Mouse (Mus musculus) CH12.LX (cell line): ENCODE measurements around the gene Pappa2. TPM values are rescaled to one million over a fixed set of nuclear protein-coding genes. Genes with fewer than 3 reads are reported as not detected.

ENCODE experiments used
- DNase-seq: peaks from one replicate; pipeline ENCODE4 v3.0.0-alpha.2; 2013; ENCODE audit errors: extremely low read depth
- H3K27ac ChIP-seq: 2 replicates; pipeline ENCODE4 v1.5.1; 2012; ENCODE audit warnings: low read depth, mild to moderate bottlenecking, control low read depth, moderate library complexity; ENCODE audit not compliant: insufficient read depth
- H3K27me3 ChIP-seq: replicated peaks from 2 replicates; pipeline ENCODE3; 2012; ENCODE audit warnings: inconsistent platforms
- H3K36me3 ChIP-seq, 2 experiments: replicated peaks in 1 of 2; 2 replicates each; pipeline versions ENCODE3 to v1.6.1; 2012; ENCODE audit warnings: inconsistent platforms in 1 of 2, low read length in 1 of 2, mild to moderate bottlenecking in 1 of 2, mixed read lengths in 1 of 2, moderate library complexity in 1 of 2; ENCODE audit not compliant: control insufficient read depth in 1 of 2, insufficient read depth in 1 of 2
- H3K4me1 ChIP-seq, 2 experiments: 2 replicates each; pipeline ENCODE4 v1.6.1; 2012; ENCODE audit warnings: inconsistent platforms in 1 of 2, moderate library complexity in 1 of 2; ENCODE audit not compliant: insufficient read depth in 2 of 2, control insufficient read depth in 1 of 2
- H3K4me2 ChIP-seq: 2 replicates; pipeline ENCODE4 v1.6.1; 2012; ENCODE audit warnings: low read depth, mild to moderate bottlenecking, control low read depth; ENCODE audit not compliant: poor library complexity, insufficient read depth, severe bottlenecking
- H3K4me3 ChIP-seq, 3 experiments: fragments of 150-350 bp in 1 of 3; sonication (generic) in 1 of 3; replicated peaks in 1 of 3; 2 replicates each; pipeline versions ENCODE3 to v1.5.1; 2011 to 2012; ENCODE audit warnings: low read depth in 2 of 3, low read length in 2 of 3, mild to moderate bottlenecking in 2 of 3, moderate library complexity in 2 of 3, control low read depth in 1 of 3, improper control_type of control experiment in 1 of 3, inconsistent platforms in 1 of 3, mixed read lengths in 1 of 3; ENCODE audit not compliant: poor library complexity in 1 of 3
- H3K79me2 ChIP-seq: replicated peaks from 2 replicates; pipeline ENCODE4 v1.6.1; 2012; ENCODE audit warnings: mild to moderate bottlenecking, moderate library complexity; ENCODE audit not compliant: control insufficient read depth, poor library complexity, insufficient read depth, severe bottlenecking; ENCODE audit errors: extremely low read depth
- H3K9ac ChIP-seq: 2 replicates; pipeline ENCODE4 v1.6.1; 2012; ENCODE audit warnings: low read depth, mild to moderate bottlenecking, control low read depth, moderate library complexity; ENCODE audit not compliant: insufficient read depth
- H3K9me3 ChIP-seq: replicated peaks from 2 replicates; pipeline ENCODE3; 2012; ENCODE audit warnings: low read length, inconsistent platforms, mixed read lengths
- CHD2 ChIP-seq: IDR thresholded peaks from 2 replicates; pipeline ENCODE4 v1.6.1; 2011; ENCODE audit warnings: low read length, improper control_type of control experiment
- E2F4 ChIP-seq: IDR thresholded peaks from 2 replicates; pipeline ENCODE4 v1.6.1; 2011; ENCODE audit warnings: low read depth, low read length, improper control_type of control experiment; ENCODE audit not compliant: insufficient replicate concordance
- EP300 ChIP-seq: IDR thresholded peaks from 2 replicates; pipeline ENCODE4 v1.6.1; 2011; ENCODE audit warnings: low read length, improper control_type of control experiment
- GABPA ChIP-seq: IDR thresholded peaks from 2 replicates; pipeline ENCODE4 v1.6.1; 2012; ENCODE audit warnings: low read depth, low read length, improper control_type of control experiment, inconsistent platforms; ENCODE audit not compliant: insufficient replicate concordance
- HCFC1 ChIP-seq: IDR thresholded peaks from 2 replicates; pipeline ENCODE4 v1.6.1; 2012; ENCODE audit warnings: low read depth, mild to moderate bottlenecking, inconsistent platforms, low read length, improper control_type of control experiment
- JUN ChIP-seq: IDR thresholded peaks from 2 replicates; pipeline ENCODE4 v1.6.1; 2011; ENCODE audit warnings: low read depth, mild to moderate bottlenecking, low read length, improper control_type of control experiment, moderate library complexity; ENCODE audit not compliant: insufficient read depth
- JUND ChIP-seq: conservative IDR thresholded peaks from 2 replicates; pipeline ENCODE4 v1.6.1; 2011; ENCODE audit warnings: low read depth, low read length, improper control_type of control experiment
- MAZ ChIP-seq: IDR thresholded peaks from 2 replicates; pipeline ENCODE4 v1.6.1; 2012; ENCODE audit warnings: low read depth, mild to moderate bottlenecking, inconsistent platforms, low read length, improper control_type of control experiment, moderate library complexity
- MXI1 ChIP-seq: IDR thresholded peaks from 2 replicates; pipeline ENCODE4 v1.6.1; 2011; ENCODE audit warnings: mild to moderate bottlenecking, low read depth, low read length, improper control_type of control experiment
- POLR2AphosphoS2 ChIP-seq: IDR thresholded peaks from 2 replicates; pipeline ENCODE4 v1.6.1; 2011; ENCODE audit warnings: low read depth, low read length, improper control_type of control experiment
- RAD21 ChIP-seq: IDR thresholded peaks from 2 replicates; pipeline ENCODE4 v1.6.1; 2011; ENCODE audit warnings: low read depth, mild to moderate bottlenecking, low read length, improper control_type of control experiment, moderate library complexity
- RCOR1 ChIP-seq: conservative IDR thresholded peaks from 2 replicates; pipeline ENCODE4 v1.6.1; 2012; ENCODE audit warnings: low read depth, mild to moderate bottlenecking, inconsistent platforms, low read length, improper control_type of control experiment
- USF1 ChIP-seq: IDR thresholded peaks from 2 replicates; pipeline ENCODE4 v1.6.1; 2014; ENCODE audit warnings: low read depth, mild to moderate bottlenecking, inconsistent platforms, low read length, improper control_type of control experiment
- dilution Hi-C: fragments of 300-500 bp; cut with MboI; formaldehyde crosslinking; loops from 2 replicates; pipeline ENCODE4 v1.14.3; 2020; ENCODE audit warnings: low sequenced_read_pairs; ENCODE audit not compliant: extremely low pct_unique_long_range_greater_than_20kb, extremely low pct_ligation_motif_present
- in situ Hi-C: fragments of 300-500 bp; cut with MboI; formaldehyde crosslinking; loops from 3 replicates; pipeline ENCODE4 v1.14.3; 2019; ENCODE audit warnings: low sequenced_read_pairs, low pct_ligation_motif_present, low pct_unique_long_range_greater_than_20kb, mixed read lengths
- polyA plus RNA-seq: library from polyadenylated mRNA; unstranded; fragments of >175 nt; gene quantifications from 2 replicates; pipeline ENCODE4 v1.2.1, GENCODE M21; 2012; ENCODE audit warnings: low read depth; ENCODE audit not compliant: insufficient read length
- total RNA-seq, 2 experiments: library from RNA; depleted of rRNA; stranded (reverse); fragments of 300-350 nt in 1 of 2; fragments of >200 nt in 1 of 2; gene quantifications; 2 replicates each; pipeline ENCODE4 v1.2.3; 2012 to 2014

Pappa2 gene
- total and polyA plus RNA-seq, 3 experiments = 0.17 to 1.3 (median 0.20) TPM

- H3K79me2 ChIP-seq = no peaks in the 10 kb centered on the region
- in situ Hi-C loops (no loop called here), dilution Hi-C loops (no loop called here)
- peak overlapping the region; percentile 74 for H3K27ac ChIP-seq
- H3K4me2 ChIP-seq = no peak overlapping the region
- peaks cover 21 to 58% of the 10 kb centered on the region in 2 experiments for H3K4me1 ChIP-seq
- peak; percentile 18 for DNase-seq
- H3K4me3 ChIP-seq = no peak overlapping the region
- peak overlapping the region; percentile 27; the same call in 1 of the 2 replicates for H3K9ac ChIP-seq
- H3K36me3 ChIP-seq = no peaks in the 10 kb centered on the region
- no peaks in the 10 kb centered on the region for H3K9me3 ChIP-seq
- H3K27me3 ChIP-seq = no peaks in the 10 kb centered on the region
- TF ChIP-seq RAD21 = no peak
- TF ChIP-seq POLR2AphosphoS2 = no peak
- TF ChIP-seq MAZ = no peak
- TF ChIP-seq JUN = no peak
- TF ChIP-seq RCOR1 = no peak
- TF ChIP-seq HCFC1 = no peak
- no peak for TF ChIP-seq USF1
- TF ChIP-seq MXI1 = no peak
- no peak for TF ChIP-seq E2F4
- no peak for TF ChIP-seq GABPA
- no peak for TF ChIP-seq JUND
Measured at GRCm38 (mm10) chr1:158764211-158764610, 216.1 kb downstream of the Pappa2 start.

- Histone ChIP-seq H3K27ac (no peak overlapping the region), H3K79me2 (no peaks in the 10 kb centered on the region), H3K9me3 (no peaks in the 10 kb centered on the region), H3K4me1 (peaks cover 0 to 4% of the 10 kb centered on the region in 2 experiments; a peak in 3 of 4 replicates), H3K4me3 (no peak overlapping the region), H3K27me3 (no peaks in the 10 kb centered on the region), H3K36me3 (no peaks in the 10 kb centered on the region), H3K9ac (no peak overlapping the region)
- no peak for DNase-seq
- dilution Hi-C loops = no loop called here
- in situ Hi-C loops = no loop called here
- TF ChIP-seq JUND (no peak), EP300 (no peak), CHD2 (no peak), RCOR1 (no peak)
- TF ChIP-seq, all 38 proteins: peak for 0
- H3K4me2 ChIP-seq = no peak overlapping the region
Measured at GRCm38 (mm10) chr1:158748356-158749096, 231.8 kb downstream of the Pappa2 start.
